Mouse (Mus musculus) heart, embryonic 11.5 days (tissue): ENCODE results near the gene Gpr62. TPM values are rescaled to one million over a fixed set of nuclear protein-coding genes. Genes with fewer than 3 reads are reported as not detected.

ENCODE experiments used
- ATAC-seq: fragments of 200-750 bp; cut with Nextera tagmentation; replicated peaks from 2 replicates; pipeline ENCODE4 v1.8.0; 2017; ENCODE audit warnings: moderate library complexity; ENCODE audit not compliant: insufficient number of reproducible peaks, low FRiP score, low TSS enrichment
- H3K27ac ChIP-seq: fragments of 300-500 bp; sonication (generic); 2 replicates; pipeline ENCODE4 v1.5.1; 2014; ENCODE audit warnings: mild to moderate bottlenecking, low read depth, low read length
- H3K27me3 ChIP-seq: fragments of 300-500 bp; sonication (generic); 2 replicates; pipeline ENCODE4 v1.6.1; 2014; ENCODE audit warnings: mild to moderate bottlenecking, low read length, mixed read lengths; ENCODE audit not compliant: control insufficient read depth, insufficient read depth
- H3K36me3 ChIP-seq: fragments of 300-500 bp; sonication (generic); 2 replicates; pipeline ENCODE4 v1.6.1; 2014; ENCODE audit warnings: mild to moderate bottlenecking, low read length, moderate library complexity, mixed read lengths; ENCODE audit not compliant: control insufficient read depth, insufficient read depth
- H3K4me1 ChIP-seq: fragments of 300-500 bp; sonication (generic); 2 replicates; pipeline ENCODE4 v1.6.1; 2014; ENCODE audit warnings: low read length; ENCODE audit not compliant: control insufficient read depth, insufficient read depth
- H3K4me2 ChIP-seq: fragments of 300-500 bp; sonication (generic); 2 replicates; pipeline ENCODE4 v1.6.1; 2014; ENCODE audit warnings: mild to moderate bottlenecking, moderate library complexity
- H3K4me3 ChIP-seq: fragments of 300-500 bp; sonication (generic); 2 replicates; pipeline ENCODE4 v1.5.1; 2014; ENCODE audit warnings: low read depth, low read length
- H3K9ac ChIP-seq: fragments of 300-500 bp; sonication (generic); 2 replicates; pipeline ENCODE4 v1.6.1; 2014; ENCODE audit warnings: mild to moderate bottlenecking, low read depth, low read length, moderate library complexity
- H3K9me3 ChIP-seq: fragments of 300-500 bp; sonication (generic); replicated peaks from 2 replicates; pipeline ENCODE4 v1.6.1; 2016; ENCODE audit warnings: low read length; ENCODE audit not compliant: control insufficient read depth
- WGBS: fragments of 180-500 bp; shearing (Covaris S2); extraction: QIAGEN DNeasy Blood & Tissue Kit; methylation state at CpG from one replicate; pipeline ENCODE4 v1.1.7; 2014; ENCODE audit not compliant: insufficient replicate concordance; 5-methylcytosine and 5-hydroxymethylcytosine counted together
- polyA plus RNA-seq: library from polyadenylated mRNA; unstranded; fragments of >200 nt; fragmentation: Nextera tagmentation; extraction: Ambion mirVana; gene quantifications from 2 replicates; pipeline ENCODE4 v1.2.1, GENCODE M21; 2014

Gpr62 gene
- polyA plus RNA-seq, 1 experiment from 2014 or later: 0.46 TPM

DNA sequence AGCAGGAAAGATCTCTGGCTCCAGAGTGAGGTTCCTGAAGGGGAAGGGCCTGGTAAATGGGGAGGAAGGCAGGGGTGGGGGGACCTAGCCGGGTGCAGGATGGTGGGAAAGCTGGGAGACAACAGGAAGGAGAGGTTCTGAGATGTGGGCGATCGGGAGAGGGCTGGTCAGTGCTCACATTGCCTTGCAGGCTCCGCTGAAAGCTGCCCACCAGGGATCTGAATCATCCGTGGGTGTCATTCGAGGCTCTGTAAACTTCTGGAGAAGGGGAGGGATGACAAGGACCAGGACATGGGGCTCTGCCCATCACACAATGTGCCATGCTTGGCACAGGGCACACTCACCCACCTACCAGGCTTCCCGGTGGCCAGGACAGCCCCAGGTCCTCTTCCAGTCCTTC lies 32.3 kb downstream of the Gpr62 start:
- peaks cover 18% of the 10 kb centered on the region for H3K36me3 ChIP-seq
- no peak overlapping the region for H3K4me2 ChIP-seq
- no peaks in the 10 kb centered on the region for H3K9me3 ChIP-seq
- ATAC-seq: no peak
- H3K4me1 ChIP-seq: peaks cover 22% of the 10 kb centered on the region
- no peak overlapping the region for H3K9ac ChIP-seq
- H3K27me3 ChIP-seq: no peaks in the 10 kb centered on the region
- H3K4me3 ChIP-seq: no peak overlapping the region
- no peak overlapping the region for H3K27ac ChIP-seq
- WGBS: 63% methylated on average over 7 of the region's 7 CpGs

DNA sequence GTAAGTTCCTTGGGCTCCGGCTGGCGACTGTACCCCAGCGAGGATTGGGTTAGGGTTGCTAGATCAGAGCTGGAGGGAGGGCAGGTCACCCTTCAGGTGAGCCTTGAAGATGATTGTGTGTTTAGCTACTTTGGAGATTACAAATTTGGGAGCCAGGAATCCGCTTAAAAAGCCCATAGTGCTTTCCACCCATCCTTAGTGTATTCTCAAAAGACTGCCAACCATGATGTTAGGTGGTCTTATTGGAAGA lies 35.8 kb downstream of the Gpr62 start:
- Histone ChIP-seq H3K9ac (peak overlapping the region; percentile 90), H3K27ac (peak overlapping the region; percentile 96), H3K4me2 (peak overlapping the region; percentile 84), H3K4me1 (peaks cover 10% of the 10 kb centered on the region), H3K27me3 (no peaks in the 10 kb centered on the region), H3K4me3 (peak overlapping the region; percentile 74), H3K36me3 (peaks cover 18% of the 10 kb centered on the region), H3K9me3 (no peaks in the 10 kb centered on the region)
- no peak for ATAC-seq
- 3% methylated on average over 4 of the region's 4 CpGs for WGBS

DNA sequence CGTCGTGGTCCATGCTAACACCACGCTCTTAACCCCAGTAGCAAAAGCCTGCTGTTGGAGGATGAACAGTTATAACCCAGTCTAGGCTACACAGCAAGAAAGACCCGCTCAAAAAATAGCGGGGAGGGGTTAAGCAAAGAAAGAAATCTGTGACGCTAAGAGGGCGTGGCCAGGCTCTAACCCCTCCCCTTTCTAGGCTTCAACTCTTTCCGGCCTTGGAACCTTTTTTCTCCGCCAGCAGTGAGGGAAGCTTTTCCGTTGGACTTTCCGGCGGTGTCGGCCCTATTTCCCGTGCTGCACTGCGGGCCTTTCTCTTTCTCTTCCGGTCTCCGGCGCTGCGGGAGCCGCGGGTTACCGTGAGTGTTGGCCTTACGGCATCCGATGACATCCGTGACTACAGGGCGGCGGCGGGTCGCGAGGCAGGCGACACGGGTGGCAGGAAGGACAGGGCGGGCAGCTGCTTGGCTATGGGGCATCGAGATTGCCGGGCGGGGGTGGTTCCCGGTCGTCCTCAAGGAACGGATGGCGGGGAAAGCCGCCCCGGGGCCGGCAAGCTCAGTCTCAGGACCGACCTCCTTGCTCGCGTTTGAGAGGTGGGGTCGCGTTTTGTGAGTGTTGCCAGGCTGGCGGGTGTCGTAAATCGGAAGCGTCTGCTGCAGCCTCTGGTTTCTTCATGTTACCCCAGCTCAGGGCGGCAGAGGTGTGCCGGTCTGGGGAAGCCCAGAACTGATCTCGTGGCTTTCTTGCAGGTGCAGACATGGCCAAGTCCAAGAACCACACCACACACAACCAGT lies 36.3 kb downstream of the Gpr62 start, which contains the start of gene Rpl29:
TSS of gene Rpl29 (plus strand) at position 234 of the 794 bp plus-strand sequence.
- peak within 1 kb of the TSS; percentile 74 for H3K4me3 ChIP-seq
- ATAC-seq: peak; percentile 81
- under 1% methylated on average over 55 of the region's 55 CpGs for WGBS

DNA sequence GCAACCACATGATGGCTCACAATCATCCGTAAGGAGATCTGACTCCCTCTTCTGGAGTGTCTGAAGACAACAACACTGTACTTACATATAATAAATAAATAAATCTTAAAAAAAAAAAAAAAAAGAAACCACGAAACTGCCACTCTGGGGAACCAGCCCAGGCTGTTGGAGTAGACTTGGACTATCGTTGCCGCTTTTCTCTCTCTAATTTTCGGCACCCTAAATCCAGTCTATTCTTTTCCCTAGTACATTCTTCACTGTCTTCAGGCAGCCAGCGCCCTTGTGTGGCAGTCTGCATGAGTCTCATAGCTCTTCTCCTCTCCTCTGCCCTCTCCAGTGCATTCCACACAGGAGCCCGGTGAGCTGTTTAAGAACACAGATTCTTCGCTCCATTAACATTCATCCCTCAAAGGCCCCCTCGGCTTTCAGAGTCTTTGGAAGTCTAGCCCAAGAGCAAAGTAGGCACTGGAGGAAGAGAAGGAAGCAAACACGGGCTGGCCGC lies 37.0 kb downstream of the Gpr62 start:
- H3K9ac ChIP-seq: peak overlapping the region; percentile 90

More for the DNA sequence above, 36.3 kb downstream of the Gpr62 start, which contains the start of gene Rpl29:
- Histone ChIP-seq H3K4me2 (peak within 1 kb of the TSS; percentile 84), H3K9ac (peak within 1 kb of the TSS; percentile 90), H3K36me3 (peaks cover 18% of the 10 kb centered on the region), H3K27ac (peak within 1 kb of the TSS; percentile 96), H3K4me1 (peaks cover 10% of the 10 kb centered on the region), H3K27me3 (no peaks in the 10 kb centered on the region), H3K9me3 (no peaks in the 10 kb centered on the region)

DNA sequence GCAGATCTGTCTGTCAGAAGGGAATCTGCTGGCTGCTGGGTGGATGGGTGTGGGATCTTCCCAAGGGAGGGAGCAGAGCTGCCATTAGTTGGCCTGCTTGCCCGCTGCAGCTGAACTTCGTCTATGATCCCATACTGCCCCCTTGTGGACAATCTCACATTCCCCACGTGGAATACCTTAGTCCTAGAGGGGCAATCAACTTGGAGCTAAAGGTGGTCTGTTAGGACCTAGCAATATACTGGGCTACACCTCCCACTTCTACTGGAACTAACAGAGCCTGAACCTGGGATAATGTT lies 43.9 kb downstream of the Gpr62 start:
- ATAC-seq: peak; percentile 39
- H3K4me3 ChIP-seq: no peak overlapping the region
- no peaks in the 10 kb centered on the region for H3K9me3 ChIP-seq
- peak overlapping the region; percentile 43 for H3K4me2 ChIP-seq
- no peaks in the 10 kb centered on the region for H3K36me3 ChIP-seq
- H3K27ac ChIP-seq: no peak overlapping the region
- WGBS: 0% methylated on average over 3 of the region's 3 CpGs
- peaks cover 22% of the 10 kb centered on the region for H3K4me1 ChIP-seq
- H3K27me3 ChIP-seq: peaks cover 3% of the 10 kb centered on the region; the same call in 1 of the 2 replicates
- H3K9ac ChIP-seq: no peak overlapping the region

More for the DNA sequence above, 37.0 kb downstream of the Gpr62 start:
- Histone ChIP-seq H3K4me1 (peaks cover 10% of the 10 kb centered on the region), H3K4me3 (peak overlapping the region; percentile 74), H3K27ac (peak overlapping the region; percentile 96), H3K36me3 (peaks cover 18% of the 10 kb centered on the region), H3K4me2 (peak overlapping the region; percentile 67), H3K9me3 (no peaks in the 10 kb centered on the region), H3K27me3 (no peaks in the 10 kb centered on the region)
- 18% methylated on average over 11 of the region's 11 CpGs for WGBS
- peak; percentile 58 for ATAC-seq

DNA sequence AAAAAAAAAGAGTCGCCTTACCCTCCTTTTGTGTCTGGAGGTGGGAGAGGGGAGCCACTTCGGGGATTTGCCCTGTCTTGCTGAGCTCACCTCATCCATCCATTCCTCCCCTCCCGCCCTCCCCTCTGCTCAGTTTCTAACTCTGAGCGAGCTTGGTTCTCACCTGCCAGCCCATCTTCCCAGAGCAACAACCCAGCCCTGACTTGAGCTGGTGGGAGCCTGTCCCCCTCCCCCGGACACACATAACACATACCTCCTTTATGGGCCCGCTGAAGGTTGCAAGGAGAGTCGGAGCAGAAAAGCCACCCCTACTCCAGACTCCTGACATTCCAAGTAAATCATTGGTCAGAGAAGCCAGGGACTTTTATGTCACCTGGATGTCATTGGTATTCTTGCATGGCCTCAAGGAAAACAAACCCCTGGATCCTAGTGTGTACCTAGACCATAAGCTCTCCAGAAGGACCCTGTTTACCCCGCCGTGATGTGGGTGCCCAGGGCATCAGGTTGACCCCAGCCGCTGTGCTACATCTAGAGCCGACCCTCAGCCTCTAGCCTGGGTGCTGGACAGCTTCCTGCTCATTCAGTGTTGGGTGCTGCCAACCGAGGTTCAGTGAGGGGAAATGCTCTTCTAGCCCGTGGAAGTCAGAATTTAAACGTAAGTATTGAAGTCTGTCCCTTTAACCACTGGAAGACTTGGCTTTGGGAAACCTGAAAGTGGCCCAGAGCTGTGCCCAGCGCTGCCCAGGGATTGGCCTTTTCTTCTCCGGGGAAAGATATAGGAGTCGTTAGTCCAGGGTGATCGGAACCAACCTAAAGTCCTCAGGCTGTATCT lies 44.5 kb downstream of the Gpr62 start:
- H3K9ac ChIP-seq: 0 out of 2 replicates have a peak overlapping the region, but pooled peaks have one; percentile 16
- no peak for ATAC-seq
- no peak overlapping the region for H3K27ac ChIP-seq
- H3K27me3 ChIP-seq: peaks cover 3% of the 10 kb centered on the region; the same call in 1 of the 2 replicates
- WGBS: 16% methylated on average over 18 of the region's 18 CpGs
- peaks cover 22% of the 10 kb centered on the region for H3K4me1 ChIP-seq
- peak overlapping the region; percentile 43 for H3K4me2 ChIP-seq
- H3K9me3 ChIP-seq: no peaks in the 10 kb centered on the region
- no peak overlapping the region for H3K4me3 ChIP-seq
- H3K36me3 ChIP-seq: no peaks in the 10 kb centered on the region

DNA sequence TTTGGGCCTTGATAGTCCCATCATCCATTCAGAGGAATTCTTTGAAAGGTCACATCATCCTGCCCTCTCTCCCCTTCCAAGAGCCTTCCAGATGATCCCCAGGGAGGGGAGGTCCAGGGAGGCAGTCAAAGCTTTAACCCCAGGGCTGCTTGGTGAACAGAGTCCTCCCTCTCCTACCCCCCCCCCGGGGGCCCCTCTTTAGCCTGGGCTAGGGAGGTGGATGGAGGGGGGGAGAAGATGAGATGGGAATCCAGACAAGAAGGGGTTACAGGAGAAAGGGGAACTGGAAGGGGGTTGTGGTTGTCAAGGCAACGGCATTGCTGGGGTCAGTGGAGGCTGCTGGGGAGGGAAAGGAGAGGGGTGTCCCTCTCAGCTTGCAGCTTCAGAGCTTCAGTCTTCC lies 45.1 kb downstream of the Gpr62 start:
- H3K36me3 ChIP-seq: no peaks in the 10 kb centered on the region
- H3K4me3 ChIP-seq: no peak overlapping the region
- peaks cover 3% of the 10 kb centered on the region; the same call in 1 of the 2 replicates for H3K27me3 ChIP-seq
- WGBS: 4% methylated on average over 2 of the region's 2 CpGs
- no peaks in the 10 kb centered on the region for H3K9me3 ChIP-seq
- no peak overlapping the region for H3K4me2 ChIP-seq
- ATAC-seq: no peak
- H3K27ac ChIP-seq: no peak overlapping the region
- H3K4me1 ChIP-seq: peaks cover 22% of the 10 kb centered on the region
- H3K9ac ChIP-seq: peak overlapping the region; percentile 16; the same call in 1 of the 2 replicates

DNA sequence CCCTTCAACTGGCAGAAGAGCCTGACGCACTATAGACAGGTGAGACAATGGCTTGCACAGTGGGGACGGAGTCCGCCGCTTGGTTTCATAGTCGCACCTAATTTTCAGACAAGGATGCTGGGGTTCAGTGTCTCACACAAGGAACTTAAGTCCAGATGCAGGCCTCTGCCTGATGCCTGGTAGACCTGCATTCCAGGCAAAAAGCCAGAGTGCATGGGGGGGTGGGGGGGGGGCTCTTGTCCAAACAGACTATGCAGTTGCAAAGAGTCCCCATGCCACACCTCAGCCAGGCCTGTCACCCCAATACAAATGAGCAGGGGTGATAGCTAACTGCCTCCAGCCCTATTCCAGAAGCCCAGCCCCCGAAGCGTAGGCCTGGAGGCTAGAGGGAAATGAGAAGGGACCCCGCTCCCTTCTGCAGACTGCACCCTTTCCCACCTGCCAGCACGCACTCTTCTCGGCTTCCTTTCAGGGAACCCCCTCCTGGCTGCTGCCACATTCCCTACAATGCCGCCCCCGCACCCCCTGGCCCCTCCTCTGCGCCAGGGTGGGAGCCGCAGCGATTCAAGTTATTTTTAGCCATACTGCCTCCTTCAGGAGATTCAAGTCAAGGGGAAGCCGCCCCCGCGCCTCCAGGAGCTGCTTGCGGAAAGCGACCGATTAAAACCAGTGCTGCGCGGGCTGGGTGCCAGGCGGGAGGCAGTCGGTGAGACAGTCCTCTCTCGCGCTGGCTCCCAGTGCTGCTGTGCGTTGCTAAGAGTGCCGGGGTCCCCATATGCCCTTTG lies 47.7 kb downstream of the Gpr62 start:
- 14% methylated on average over 29 of the region's 29 CpGs for WGBS
- peak overlapping the region; percentile 29 for H3K4me3 ChIP-seq
- peaks cover 22% of the 10 kb centered on the region for H3K4me1 ChIP-seq
- H3K9me3 ChIP-seq: no peaks in the 10 kb centered on the region
- H3K4me2 ChIP-seq: peak overlapping the region; percentile 70
- no peaks in the 10 kb centered on the region for H3K36me3 ChIP-seq
- H3K27ac ChIP-seq: peak overlapping the region; percentile 57; the same call in 1 of the 2 replicates
- H3K9ac ChIP-seq: peak overlapping the region; percentile 60; the same call in 1 of the 2 replicates
- peak; percentile 49; the same call in 1 of the 2 replicates for ATAC-seq
- peaks cover 3% of the 10 kb centered on the region; the same call in 1 of the 2 replicates for H3K27me3 ChIP-seq
